Mouse (Mus musculus) small intestine, adult 2 months (tissue): ENCODE results near the gene Stk32c.

ENCODE experiments used
- CTCF ChIP-seq: fragments of 200-500 bp; IDR thresholded peaks from 2 replicates; pipeline ENCODE4 v1.5.1; 2012; ENCODE audit warnings: low read depth, mild to moderate bottlenecking, control low read depth, inconsistent platforms, low read length, moderate library complexity, mixed read lengths; ENCODE audit not compliant: insufficient replicate concordance, insufficient read length; ENCODE audit errors: extremely low read depth
- POLR2A ChIP-seq: fragments of 200-500 bp; IDR thresholded peaks from 2 replicates; pipeline ENCODE4 v1.6.1; 2012; ENCODE audit warnings: low read depth, mild to moderate bottlenecking, control low read depth, inconsistent platforms, low read length, moderate library complexity

- no peak for TF ChIP-seq CTCF
- TF ChIP-seq POLR2A = no peak
Measured at GRCm38 (mm10) chr7:139086195-139087158, 126.6 kb downstream of the Stk32c start.
